Mouse (Mus musculus): ENCODE measurements around the gene Scnn1b.
A peak's percentile ranks its signal among the peaks of the same experiment; 100 is the strongest.

Scnn1b gene

DNA sequence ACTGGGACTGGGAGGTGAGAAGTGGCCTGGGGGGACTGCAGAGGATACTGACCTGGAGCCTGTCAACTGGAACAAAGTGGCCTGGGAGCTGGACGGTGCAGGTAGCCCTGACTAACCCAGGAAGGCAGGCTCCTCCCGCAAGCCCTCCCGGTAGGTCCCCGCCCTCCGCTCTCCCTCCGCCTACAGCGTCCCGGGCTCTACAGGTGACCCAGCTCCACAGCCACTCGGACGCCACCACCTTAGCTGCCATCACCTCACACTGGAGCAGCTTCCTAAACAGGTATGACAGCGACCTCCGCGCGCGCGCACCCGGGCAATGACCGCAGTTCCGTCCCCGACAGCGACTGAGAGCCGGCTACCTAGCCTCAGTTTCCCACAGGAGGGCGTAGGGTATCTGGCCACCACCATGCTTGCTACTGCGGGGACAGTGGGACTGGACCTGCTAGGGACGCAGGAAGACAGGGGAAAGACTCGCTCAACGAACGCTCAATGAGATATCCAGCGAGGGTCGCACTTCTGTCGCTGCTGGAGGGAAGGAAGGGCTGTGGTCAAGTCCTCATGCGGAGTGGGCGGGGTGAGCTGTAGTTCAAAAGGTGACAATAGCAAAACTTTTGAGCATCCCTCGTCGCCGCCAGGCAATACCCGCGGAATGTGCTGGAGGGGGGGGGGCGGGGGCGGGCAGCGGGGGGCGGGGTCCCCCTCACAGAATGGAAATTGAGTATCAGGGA, at the start of gene Scnn1b:
Scnn1b (plus strand) TSS at position 181 of the 728 bp plus-strand sequence.
- no peak for DNase-seq (ENCODE audit: extremely low spot score, low read depth, low spot score)

DNA sequence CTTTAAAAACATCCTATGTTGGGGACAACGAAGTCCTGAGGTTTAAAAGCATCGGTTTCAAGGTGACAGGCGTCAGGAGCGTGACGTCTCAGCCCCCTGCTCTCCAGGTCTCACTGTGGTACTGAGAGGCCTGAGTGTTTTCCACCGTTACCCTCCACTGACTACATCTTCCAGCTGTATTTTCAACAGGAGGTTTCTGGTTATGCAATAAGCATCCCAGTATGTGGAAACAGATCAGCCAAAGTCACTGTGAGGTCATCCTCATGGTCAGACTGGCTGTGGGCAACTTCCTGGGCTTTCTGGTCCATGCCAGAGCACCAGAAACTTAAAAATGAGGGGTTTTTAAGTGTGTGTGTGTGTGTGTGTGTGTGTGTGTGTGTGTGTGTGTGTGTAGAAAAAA, 43.2 kb upstream of the Scnn1b start:
- no peak for DNase-seq (ENCODE audit: extremely low spot score, low read depth, low spot score)

DNA sequence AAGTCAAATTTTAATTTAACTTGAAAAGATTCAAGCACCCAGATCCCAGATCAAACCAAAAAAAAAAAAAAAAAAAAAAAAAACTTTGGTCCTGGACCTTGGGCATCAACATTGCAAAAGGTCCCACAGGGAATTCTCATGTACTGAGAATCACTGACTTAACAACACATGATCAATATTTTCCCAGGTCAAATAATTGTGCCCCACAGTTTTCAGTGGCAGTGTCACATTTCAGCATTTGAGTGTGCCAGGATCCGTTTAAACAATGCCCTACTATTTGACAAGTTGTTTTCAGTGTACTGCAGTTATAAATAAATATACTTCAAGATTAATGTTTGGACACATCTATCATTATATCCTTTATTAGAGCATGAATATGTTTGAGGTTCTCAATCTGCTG, 36.4 kb upstream of the Scnn1b start:
- no peak for DNase-seq (ENCODE audit: extremely low spot score, low read depth, low spot score)

DNA sequence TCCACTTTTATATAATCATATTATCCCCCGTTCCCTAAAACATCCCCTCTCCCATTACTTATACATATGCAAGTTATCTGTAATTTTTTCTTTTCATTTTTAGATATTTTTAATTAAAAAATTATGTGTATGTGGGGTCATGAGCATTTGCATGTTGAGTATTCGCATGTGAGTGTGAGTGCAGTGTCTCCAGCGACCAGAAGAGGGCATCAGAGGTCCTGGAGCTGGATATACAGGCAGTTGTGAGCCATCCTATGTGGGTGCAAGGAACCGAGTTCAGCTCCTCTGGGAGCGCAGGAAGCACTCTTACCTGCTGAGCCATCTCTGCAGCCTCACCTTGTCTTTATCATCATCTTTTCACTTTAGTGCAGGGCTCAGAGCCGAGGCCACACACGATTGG, 29.4 kb upstream of the Scnn1b start:
- DNase-seq (ENCODE audit: extremely low spot score, low read depth, low spot score), result no peak

DNA sequence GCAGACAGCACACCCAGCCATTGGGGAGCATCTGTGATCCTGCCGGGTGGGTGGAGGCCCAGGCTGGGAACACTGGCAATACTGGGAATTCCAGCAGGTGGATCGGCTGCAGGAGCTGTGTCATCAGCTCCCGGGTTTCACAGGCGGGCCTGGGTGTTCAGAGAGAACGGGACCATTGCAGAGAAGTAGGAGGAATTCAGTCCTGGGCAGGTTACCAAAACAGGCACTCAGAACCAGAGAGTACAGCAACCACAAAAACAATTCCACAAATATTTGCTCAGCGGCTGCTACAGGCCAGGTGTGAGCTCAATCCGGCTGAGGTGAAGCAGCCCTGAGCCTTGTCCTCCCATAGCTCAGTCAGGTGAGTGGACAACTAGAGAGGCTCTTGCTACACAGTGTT, 28.0 kb upstream of the Scnn1b start:
- DNase-seq (ENCODE audit: extremely low spot score, low read depth, low spot score), result no peak

DNA sequence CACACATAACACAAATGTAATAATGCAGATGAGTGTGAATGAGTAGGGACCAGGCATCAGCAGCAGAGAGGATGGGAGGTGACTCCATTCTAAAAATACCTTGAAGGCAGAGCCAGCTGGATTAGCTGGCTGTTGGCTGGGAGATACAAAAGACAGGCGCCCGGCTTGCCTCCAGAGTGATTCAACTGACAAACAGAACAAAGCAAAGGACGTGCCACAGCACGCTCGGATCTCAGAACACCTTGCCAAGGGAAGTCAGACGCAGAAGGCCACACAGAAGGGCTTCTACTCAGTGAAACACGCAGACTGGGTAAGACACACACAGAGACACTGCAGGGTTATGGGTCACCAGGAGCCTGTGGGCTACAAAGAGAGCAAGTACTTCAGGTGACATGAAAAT, 24.0 kb upstream of the Scnn1b start:
- no peak for DNase-seq (ENCODE audit: extremely low spot score, low read depth, low spot score)

DNA sequence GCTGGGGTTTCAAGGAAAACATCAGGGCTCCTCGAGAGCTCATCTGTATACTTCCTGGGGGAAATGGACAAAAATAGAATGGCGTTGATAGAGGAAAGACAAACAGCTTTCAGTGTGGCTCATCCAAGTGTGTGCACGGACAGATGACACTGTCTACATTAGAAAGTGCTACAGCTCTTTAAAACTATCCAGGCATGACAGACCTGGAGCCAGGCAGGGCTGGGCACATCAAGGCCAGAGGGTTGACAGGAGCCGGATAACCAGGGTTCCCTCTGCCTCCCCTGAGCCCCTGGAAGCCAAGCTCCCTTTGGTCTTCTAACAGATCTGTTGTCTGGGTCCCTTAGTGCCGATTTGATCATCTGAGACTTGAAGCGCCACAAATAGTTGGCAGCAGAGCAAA, 22.6 kb upstream of the Scnn1b start:
- no peak for DNase-seq (ENCODE audit: extremely low spot score, low read depth, low spot score)

DNA sequence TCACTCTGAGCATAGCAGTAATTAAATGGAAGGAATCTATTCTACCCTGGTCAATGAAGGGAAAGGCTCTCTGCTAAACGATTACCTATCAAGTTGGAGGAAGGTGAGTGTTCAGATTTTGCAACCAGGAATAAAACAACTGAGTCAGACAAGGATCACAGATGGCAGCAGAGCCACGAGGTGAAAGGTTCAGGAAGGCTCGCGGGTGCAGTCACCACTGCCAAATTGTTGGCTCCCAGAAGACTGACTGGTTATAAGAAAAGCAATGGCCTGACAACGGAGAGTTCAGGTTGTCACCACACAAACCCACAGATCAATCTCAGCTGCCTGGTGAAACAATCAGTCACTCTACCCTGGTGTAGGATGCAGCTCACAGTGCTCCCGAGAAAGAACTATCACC, 18.9 kb upstream of the Scnn1b start:
- no peak for DNase-seq (ENCODE audit: extremely low spot score, low read depth, low spot score)

DNA sequence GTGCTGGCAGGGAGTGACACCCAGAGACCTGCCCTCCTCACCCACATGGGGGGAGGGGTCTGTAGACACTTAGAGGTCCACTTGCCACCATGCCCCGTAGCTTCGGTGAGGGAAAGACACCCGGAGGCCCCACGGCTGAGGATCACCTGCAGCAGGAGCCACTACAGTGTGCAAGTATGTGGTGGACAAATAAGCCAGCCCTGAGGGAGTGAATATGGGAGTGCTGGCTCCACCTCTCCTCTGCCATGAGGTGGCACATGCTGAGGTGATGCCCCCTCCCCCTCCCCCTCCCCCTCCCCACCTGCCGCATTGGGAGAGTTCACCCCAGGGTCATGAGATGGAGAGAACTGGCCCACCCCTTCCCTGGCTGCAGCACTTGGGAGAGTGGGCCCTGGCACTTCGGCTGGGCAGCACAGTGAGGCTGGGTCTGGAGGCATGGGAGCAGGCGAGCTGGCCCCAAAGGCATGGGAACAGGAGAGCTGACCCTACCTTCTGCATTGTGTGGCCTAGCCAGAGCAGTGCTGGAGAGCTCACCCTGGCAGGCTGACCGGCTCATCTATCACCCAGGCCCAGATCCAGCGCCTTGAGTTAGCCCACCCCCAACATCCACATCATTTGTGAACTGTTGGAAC, 16.2 kb upstream of the Scnn1b start:
- DNase-seq (ENCODE audit: extremely low spot score, low read depth, low spot score), result no peak

DNA sequence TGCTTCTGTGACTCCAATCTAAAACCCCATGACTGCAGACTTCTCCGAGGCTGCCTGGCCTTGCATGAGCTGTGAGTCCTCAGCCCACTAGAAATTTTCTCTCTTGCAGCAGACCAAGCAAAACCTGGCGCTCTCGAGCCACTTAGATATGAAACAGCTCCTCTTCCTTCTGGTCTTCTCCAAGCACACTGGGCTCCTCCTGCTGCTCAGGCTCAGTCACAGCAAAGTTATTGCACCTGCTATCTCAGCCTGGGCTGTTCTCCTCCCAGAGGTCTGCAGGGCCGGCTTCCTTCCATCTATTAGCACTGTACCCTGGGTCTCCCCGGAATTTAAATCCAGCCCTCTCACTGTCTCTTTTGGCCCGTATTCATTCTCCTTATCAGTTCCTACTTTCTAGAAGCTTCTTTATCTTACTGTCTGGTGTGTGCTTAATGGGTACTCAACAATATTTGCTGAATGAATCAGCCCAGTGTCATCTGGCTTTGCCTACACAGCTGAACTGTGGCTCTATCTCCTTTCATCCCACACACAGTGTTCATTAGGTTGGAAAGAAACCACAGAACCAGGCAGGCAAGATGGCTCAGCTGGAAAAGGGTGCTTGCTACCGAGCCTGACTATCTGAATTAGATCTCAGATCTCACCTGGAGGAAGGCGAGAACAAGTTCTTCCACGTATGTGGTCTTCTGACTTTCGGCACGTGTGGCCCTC, 7.5 kb upstream of the Scnn1b start:
- DNase-seq (ENCODE audit: extremely low spot score, low read depth, low spot score), result no peak

DNA sequence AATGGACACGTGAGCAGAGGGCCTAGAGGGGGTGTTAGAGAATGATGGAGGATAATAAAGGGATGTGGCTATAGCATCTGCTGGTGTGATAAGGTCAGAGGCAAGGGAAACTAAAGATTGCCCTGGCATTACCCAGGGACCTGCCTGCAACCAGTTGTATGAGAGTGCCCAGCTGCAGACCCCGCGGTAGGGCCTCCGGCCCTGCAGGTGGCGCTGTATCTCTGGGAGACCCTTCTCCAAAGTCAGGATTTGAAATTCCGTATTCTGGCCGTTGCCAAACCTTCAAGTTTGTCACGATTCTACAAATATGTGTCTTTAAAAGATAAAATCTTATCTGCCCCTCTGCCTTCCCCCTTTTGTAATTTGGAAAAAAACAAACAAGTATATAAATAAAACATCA, 5.9 kb upstream of the Scnn1b start:
- DNase-seq (ENCODE audit: extremely low spot score, low read depth, low spot score), result no peak

DNA sequence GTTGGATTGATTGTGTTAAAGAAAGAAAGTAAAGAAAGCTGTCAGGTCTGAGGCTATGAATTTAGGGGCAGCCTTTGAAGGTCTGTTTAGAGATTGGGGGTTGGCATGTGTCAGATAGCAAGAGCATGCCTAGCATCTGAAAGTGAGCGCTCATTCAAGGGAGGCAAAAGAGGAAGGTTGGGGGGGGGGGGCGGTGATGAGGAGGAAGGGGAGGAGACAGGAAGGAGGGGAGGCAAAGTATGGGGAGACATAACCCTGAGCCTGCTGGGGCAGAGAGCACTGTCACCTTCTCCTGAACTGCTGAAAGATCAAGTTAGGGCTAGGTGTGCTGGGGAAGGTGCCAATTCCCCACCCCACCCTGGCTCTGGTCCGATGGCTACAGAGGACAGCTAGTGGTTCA, 6.8 kb downstream of the Scnn1b start:
- no peak for DNase-seq (ENCODE audit: extremely low spot score, low read depth, low spot score)

DNA sequence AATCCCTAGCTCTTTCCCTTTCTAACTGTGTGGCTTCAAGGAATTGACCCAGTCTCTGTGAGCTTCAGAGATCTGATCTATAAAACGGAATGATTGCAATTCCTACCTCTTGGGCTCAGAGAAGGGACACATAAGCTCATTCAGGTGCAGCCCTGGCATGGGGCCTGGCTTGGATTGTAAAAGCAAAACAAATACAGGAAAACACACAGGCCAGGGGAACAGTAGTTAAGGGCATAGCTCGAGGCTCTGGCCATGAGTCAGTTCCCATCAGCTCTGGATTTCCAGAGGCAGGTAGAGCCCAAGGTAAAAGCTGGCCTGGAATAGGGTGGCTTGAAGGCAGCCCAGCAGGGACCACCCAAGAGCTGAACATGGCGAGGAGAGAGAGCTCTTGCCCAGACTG, 9.2 kb downstream of the Scnn1b start:
- DNase-seq (ENCODE audit: extremely low spot score, low read depth, low spot score), result no peak

DNA sequence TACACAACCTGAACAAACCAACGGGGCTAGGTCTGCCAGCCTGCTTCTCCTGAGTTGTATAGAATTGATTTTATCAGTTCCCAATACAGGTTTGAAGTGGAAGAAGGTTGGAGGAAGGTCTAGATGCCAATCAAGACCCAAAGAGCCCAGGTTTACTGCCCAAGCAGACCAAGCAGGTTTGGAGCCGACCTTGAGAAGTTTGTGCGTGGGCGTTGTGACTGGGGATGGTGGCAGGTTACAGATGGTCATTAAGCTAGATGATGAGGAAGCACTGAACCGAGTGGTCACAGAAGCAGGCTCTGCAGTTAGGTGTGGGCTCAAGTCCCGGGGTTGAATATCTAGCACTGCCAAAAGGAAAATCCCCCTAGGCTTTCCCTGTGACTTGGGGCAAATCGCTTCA, 9.9 kb downstream of the Scnn1b start:
- no peak for DNase-seq (ENCODE audit: extremely low spot score, low read depth, low spot score)

DNA sequence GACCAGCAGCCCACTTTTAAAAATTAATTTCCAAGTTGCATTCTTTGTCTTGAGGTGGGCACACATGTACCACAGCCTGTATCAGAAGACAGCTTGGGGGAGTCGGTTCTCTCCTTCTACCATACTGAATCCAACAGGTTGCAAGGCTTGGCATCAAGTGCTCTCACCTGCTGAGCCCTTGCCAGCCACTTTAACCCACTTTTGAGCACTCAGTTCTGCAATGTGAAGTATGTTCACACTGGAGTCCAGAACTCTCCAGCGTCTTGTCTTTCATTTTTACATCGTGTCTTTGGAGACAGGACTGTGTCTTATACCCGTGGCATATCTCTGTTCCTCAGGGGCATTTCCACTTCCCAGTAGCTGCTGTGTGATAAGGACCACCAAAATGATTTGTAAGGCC, 15.4 kb downstream of the Scnn1b start:
- DNase-seq (ENCODE audit: extremely low spot score, low read depth, low spot score), result no peak

DNA sequence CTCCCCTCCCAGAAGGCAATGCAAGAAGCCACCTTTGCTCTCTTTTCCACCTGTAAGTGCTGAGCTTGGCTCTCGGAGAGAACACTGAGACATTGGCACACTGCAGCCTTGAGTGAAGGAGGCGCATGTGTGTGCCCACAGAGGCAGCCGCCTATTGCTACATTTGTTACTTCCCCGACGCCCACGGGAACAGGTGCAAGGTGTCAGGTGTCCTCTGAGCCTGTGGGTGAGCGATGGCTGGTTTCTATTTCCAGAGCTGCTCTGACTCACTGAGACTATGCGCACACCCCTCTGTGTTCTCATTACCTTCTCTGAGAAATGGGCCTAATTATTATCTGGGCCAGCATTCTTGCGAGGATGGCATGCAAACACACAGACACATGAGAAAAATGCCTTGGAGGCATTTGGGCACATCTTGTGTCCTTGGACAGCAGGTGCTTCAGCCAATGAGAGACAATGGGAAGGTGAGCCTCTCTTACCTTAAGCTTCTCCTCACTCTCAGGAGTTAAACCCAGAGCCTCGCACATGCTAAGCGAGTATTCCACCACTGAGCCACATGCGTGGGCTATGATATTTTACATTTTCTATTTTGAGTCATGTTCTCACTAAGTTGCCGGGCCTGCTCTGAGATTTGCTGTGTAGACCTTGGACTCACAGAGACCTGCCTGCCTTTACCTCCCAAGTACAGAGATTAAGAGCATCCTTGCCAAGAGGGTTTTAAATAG, 26.0 kb downstream of the Scnn1b start:
- DNase-seq (ENCODE audit: extremely low spot score, low read depth, low spot score), result no peak

DNA sequence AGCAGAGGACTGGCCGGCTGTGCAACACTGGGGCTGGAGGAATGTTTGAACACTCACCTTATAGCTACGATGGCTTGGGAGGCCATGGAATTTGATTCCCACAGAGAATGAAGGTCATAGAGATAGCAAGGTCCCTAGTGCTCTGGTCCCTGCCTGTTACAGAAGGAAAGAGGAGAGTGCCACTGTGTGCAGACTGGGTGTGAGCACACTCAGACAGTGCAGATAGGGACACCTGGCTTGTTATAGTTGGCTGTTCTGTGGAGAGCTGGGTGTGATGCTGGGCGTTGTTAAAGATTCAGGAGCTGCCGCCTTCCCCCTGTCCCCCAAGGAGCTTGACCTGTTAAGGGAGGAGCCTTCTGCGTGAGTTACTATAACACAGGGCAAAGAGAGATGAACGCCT, 31.9 kb downstream of the Scnn1b start:
- no peak for DNase-seq (ENCODE audit: extremely low spot score, low read depth, low spot score)

DNA sequence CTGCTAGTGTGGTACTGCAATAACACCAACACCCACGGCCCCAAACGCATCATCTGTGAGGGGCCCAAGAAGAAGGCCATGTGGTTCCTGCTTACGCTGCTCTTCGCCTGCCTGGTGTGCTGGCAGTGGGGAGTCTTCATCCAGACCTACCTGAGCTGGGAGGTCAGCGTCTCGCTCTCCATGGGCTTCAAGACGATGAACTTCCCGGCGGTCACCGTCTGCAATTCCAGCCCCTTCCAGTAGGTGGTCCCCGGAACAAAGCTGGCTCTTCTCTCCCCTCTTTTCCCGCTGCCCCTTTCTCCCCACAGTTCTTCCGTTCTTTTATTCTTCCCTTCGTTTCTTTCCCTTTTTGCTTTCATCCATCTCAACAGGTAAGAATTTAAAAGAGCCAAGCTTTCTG, 34.5 kb downstream of the Scnn1b start:
- peak; percentile 6 for DNase-seq (ENCODE audit: extremely low spot score, low read depth, low spot score)

DNA sequence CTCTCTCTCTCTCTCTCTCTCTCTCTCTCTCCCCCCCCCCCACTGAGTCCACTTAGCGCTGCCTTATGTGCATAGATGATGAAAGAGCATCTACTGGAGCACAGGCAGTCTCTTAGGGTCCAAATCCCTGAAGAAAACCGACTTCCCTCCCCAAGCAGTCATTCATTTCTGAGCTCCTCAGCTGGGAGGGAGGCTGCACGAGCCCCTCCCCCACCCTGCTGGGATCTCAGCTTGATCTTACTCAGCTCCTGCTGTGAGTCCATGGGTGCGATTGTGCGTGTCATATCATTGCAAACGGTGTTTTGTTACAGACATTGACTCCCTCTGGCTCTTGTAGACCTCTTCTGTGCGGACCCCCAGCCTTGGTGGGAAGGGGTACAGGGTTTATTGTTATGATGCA, 35.1 kb downstream of the Scnn1b start:
- no peak for DNase-seq (ENCODE audit: extremely low spot score, low read depth, low spot score)

DNA sequence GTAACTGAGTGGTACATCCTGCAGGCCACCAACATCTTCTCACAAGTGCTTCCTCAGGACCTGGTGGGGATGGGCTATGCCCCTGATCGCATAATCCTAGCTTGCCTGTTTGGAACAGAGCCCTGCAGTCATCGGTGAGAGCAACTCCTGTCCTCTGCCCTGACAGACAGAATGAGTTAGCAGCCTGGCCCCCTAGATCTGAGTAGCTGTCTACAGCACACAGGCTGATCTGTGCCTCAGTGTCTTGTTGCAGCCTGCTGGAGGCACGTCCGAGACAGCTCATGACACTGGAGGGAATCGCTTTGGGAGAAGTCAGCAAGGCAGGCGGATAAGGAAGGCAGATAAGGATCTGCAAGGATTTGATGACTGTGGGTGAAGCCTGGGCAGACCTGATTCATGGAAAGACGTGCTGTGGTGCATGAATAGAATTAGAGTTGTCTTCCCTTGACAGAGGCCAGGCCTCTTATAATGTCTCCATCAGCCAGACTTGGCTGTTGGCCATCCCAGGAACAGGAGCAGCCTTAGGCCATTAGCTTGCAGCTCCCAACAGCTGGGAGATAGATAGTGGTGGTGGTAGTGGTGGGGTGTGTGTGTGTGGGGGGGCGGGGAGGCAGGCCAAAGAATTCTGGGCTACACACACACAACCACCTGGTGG, 38.0 kb downstream of the Scnn1b start:
- no peak for DNase-seq (ENCODE audit: extremely low spot score, low read depth, low spot score)

DNA sequence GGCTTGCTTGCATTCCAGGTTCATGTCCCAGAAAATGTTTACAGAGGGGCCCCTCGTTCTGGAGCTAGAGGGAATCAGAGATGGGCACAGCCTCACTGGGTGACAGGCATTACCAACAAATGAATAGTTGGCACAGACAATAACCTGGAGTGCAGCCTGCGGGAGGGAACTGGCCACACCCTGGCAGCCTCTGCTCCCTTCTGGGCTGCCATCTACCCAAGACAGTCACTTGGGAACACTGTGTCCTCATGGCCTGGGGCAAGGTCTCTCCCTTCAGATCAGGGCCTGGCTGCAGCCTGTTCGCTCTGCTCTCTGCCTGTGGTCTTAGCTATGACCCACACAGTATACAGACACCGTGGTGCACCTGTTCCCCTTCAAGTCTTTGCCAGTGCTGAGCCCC, 42.0 kb downstream of the Scnn1b start:
- no peak for DNase-seq (ENCODE audit: extremely low spot score, low read depth, low spot score)
